Mouse (Mus musculus): Measurements from ENCODE around the gene Ank3.

The Ank3 gene

DNA sequence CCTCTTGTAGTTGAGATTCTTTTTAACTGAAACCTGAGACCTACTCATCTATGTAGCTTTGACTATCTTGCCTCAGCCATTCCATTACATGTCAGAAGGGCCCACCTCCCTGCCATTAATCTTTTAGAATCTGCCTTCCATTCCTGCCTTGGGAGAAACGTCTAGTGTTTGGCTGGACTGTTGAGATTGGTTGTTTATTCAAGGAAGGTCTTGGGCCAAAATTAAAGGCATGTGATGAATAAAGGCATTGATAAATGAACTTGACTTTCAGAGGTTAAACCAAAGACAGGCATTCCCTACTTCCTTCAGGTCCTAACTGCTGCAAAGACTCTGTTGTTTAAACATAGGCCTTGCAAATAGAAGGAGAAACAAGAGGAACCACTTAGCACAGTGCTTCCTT lies 271.9 kb downstream of the Ank3 start:
- DNase-seq (ENCODE audit: low spot score) = no peak

DNA sequence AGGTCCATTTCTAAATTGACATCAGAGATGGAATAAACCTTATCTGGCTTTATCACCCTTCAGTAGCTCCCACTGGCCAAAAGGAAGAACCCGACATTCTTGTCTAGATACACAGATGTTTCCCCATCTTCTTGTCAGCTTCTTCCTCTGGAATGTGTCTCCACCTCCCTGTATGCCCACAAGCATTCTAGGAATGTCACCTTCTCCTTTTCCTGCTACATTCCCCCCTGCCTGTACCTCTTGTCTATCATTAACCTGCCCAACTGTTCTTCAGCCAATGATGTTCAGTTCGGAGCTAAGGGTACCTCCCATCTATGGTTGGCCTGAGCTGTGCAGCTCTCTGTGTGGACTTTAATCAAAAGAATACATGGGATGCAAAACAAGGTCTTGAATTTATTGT lies 272.4 kb downstream of the Ank3 start:
- DNase-seq (ENCODE audit: low spot score) = no peak

DNA sequence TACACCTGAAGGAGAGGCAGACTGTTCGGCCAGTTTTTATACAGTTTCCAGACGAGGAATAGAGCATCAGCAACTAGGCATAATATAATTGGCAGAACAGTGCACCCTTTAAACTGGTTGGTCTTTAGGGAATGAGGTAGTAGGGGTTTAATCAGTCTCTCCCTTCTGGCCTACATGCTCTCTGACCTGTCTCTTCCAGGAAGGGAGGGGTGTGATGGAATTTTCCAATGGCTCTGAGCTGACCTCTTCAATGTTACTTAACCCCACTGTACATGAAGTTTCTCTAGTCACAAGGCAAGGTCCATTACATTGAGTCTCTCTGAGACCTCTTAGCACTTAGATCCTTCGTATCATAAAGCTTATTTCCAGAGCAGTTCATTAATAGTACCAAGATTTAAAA lies 272.9 kb downstream of the Ank3 start:
- DNase-seq (ENCODE audit: low spot score) = no peak

DNA sequence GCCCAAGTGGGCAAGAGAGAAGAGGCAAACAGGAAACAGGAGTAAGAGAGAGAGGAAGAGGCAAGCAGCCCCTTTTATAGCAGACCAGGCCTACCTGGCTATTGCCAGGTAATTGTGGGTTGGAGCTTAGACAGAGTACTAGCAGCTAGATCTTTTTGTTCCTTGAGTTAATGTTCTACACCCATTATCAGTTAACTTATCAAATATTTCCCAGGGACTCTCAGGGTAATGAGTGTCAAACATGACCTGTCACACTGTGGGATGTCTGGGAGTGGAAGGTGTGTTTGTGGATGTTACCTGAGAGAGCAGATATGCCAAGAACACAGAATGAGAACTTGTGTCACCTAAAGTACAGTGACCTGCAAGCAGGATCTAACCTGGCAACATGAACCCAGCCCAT lies 274.0 kb downstream of the Ank3 start:
- no peak for DNase-seq (ENCODE audit: low spot score)

DNA sequence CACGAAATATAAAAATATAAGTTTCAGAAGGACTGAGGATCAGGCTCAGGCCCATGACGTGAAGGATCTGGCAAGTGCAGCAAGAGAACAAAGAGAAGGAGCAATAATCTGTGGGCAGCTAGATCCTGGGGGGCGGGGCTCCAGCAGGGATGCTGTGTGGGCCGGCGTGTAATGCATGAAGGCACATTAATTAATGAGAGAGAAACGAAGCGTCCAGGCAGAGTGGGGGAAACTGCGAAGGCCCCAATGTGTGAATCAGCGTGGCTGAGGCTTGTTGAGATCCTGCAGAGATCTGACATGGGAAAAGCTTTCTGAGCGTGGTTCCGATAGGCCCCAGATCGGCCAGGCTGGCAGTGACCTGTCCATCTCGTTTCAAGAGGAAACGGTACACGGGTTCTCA lies 279.7 kb downstream of the Ank3 start:
- no peak for DNase-seq (ENCODE audit: low spot score)

DNA sequence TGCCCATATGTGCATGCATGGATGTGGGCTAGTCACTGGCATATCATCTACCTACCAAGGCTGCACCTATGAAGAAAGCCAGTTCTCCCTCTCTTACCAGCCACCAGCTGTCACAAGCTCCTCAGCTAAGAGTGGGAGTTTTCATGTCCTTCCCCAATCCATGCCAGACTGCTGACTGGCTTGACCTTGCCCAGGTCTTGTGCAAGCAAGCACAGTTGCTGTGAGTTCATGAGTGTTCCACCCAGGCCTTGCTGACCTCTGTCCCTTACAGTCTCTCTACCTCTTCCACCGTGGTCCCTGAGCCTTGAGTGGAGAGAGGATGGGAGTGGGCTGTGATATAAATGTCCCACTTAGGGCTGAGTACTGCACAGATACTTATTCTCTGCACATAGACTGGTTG lies 287.8 kb downstream of the Ank3 start:
- DNase-seq (ENCODE audit: low spot score) = no peak

DNA sequence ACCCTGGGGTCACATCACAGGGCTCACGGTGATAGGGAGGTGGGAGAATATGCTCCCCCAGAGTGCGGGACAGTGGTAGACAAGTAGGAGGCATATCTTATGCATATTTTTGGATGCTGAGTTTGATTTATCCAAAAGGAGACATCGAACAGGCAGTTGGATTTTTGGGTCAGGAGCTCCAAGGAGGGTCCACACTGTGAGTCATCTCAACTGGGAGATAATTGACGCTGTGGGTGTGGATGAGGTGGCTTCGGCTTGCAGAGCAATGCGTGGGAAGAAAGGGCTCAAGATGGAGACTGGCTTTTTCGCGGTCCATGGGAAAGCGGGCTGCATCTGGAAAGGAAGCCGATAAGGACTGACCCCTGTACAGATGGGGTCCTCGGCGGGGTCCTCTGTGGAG lies 290.5 kb downstream of the Ank3 start:
- DNase-seq (ENCODE audit: low spot score) = no peak

DNA sequence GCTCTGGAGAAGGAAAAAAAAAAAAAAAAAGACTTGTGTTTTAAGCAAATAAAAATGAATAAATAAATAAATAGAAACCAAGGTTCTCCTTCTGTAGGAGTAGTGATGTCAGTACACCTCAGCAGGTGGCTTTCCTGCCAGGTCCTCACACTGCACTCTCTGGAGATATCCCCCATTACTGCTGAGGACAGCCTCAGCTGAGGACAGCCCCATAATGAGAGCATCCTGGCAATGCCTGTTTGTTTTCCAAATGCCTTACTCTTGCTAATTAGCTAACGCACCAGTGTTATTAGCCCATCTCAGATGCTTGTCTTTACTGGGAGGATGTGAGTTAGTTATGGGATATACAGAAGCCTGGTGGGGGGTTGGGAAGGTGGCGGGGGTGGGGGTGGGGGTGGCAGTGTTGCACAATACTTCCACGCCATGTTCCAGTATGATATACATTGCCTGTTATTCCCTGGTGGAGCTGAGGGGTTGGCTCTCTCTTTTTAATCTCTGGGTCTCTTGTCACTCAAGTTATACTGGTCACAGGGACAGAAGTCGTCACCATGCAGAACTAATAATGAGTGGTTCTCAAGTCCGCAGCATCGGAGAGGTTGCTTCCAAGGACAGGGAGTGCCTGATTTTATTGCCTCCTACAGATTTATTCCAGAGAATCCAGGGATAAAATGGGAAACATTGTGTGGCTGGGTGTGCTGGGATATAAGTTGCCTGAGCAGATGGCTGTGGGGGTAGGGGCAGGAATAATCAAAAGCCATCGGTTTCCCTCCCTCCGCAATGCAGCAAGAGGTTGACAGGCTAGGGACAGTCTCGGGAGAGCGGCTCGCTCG lies 291.8 kb downstream of the Ank3 start:
- DNase-seq (ENCODE audit: low spot score) = no peak

DNA sequence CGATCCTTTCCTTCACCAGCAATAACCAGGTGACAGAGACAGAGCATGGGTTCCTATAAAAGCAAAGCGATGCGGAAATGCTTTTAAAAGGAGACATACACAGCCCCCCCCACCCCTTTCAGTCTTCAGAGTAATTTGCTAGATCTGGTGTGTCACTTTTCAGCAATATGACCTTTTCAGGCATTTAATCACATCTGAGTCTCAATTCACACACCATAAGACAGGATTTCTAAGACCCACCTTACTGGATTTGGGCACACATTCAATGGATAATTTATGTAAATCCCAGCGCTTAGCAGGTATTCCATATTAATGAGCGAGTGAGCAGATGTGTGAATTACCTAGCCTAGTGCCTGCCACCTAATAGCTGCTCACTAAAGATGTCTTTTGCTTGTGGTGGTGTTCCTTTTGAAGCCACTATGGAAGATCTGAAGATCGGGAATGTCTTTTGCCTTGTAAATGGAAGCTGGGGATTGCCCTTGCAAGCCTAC lies 292.4 kb downstream of the Ank3 start:
- DNase-seq (ENCODE audit: low spot score) = no peak

DNA sequence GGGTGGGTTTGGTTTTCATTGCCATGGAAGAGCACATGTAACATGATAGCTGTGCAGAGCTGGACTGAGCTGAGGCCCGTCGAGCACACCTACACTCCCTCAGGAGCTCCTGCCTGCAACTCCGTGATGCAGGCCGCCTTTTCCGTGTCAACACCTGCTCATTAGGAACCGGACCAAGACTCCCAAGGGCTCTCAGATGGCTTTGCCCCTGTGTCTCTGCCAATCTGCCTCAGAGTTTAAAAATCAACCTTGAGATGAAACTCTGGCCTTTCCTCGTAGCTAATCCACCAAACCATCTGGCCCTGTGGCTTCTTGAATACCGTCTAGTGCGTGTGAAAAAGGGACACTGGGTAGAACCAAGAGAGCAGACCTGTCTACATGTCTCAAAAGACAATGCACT lies 297.4 kb downstream of the Ank3 start:
- DNase-seq (ENCODE audit: low spot score) = no peak

DNA sequence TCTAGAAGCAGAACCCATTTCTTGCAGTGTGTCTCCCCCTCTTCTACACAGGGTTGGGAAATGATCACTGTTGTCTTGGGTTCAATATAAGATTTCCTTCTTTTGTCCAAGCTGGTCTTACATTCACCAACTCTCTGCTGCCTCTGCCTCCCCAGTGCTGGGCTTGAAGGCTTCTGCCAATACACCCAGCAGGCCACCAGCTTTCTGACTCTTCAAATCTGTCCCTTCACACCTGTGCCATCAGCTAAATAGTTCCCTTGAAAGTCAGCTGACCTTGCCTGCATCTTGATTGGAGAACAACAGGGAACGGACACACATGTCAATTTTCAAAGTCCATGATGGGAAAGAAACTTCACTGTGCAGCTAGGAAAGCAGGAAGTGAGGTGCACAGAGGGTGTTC lies 300.1 kb downstream of the Ank3 start:
- no peak for DNase-seq (ENCODE audit: low spot score)

DNA sequence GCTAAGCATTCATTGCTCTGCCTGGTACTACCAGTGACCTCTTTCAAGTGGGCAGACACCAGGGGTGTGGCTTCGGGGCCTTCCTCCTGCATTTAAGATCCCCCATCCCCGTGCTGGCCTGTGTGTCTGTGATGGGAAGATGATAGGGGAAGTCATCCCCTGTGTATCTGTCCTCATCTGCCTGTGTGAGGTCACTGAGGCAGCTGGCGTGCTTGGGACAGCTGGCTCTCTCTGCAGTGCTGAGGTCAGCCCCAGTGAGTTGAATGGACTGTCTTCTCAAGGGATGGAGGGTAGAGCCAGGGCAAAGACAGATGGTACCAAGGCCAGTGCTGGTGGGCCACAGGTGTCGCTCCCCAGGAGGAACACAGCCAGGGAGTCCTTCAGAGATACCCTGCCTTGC lies 302.7 kb downstream of the Ank3 start:
- no peak for DNase-seq (ENCODE audit: low spot score)

DNA sequence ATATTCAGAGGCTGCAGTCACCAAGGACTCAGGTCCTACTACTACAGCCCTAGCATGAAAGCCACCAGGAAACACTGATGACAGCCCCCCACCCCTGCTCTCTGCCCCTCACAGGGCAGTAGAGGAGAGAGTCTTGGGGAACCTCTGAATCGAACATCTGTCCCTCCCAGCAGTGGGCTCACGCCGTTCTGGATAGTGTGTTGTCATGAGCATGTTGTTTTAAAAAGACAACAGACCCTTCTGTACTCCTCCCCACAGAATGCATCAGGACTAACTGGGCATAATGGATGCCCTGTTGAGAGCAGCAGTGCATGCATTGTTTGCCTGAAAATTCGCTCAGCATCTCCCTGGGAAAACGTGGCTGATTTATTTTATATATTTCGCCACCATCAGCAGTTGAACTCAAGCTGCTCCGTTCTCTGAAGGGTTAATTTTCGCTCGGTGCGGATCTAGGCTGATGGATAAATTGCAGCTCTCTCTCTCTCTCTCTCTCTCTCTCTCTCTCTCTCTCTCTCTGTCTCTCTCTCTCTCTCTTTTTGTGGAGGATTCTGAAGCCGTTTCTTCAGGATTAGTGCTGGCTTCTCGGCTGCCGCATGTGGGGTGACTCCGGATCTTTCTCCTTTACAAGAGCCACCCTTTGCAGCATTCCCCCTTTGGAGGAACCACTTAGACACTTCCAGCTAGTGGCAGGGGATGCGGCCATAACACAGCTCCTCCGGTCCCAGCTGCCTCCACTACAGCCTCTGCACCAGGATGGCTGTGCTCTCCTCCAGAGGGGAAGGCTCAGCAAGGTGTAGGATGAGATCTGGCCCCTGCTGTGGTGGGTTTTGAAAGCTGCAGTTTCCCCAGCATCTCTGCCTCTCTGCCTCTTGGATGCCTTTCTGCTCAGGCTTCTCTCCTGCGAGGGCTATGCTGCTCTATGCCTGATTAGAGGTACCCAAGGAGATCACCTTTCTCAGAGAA lies 307.5 kb downstream of the Ank3 start:
- no peak for DNase-seq (ENCODE audit: low spot score)

DNA sequence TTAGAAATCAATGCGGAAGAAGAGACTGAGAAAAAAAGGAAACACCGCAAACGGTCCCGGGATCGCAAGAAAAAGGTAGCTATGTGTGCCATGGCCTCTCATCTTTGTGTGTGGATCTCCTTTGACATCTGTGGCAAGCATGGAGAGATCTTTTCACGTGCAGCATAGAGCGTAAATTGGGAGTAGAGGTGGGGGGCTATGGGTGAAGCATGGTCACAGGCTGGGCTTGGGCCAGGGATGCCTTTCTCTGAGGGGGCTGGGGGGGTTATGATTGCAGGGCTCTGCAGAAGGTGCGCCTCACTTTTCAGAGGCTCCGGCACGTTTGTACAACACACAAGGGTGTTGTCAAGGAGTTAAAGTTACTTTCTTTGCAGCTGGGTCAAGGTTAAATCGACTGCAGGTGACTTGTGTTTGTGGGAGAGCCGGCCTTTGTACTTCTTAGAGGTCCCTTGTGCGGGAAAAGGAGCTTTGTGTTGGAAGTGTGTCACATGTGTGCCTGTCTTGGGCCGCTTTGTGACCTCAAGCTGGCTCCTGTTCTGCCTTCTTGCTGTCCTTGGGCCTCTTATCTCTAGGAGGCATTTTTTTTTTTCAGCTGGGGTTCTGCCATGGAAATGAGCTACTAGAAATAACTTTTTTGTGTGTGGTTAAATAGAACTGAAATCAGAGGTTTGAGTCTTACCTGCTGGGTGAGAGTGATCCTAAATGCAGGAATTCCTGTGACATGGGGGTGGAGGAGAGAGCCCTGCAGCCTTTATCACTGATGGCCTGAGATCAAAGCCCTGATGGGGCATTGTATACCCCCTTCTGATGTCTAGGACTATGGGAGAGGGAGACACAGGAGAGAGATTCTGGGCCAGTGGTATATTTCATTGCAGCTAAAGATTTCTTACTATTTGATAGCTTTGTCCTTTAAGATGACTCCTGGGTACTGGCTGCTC lies 308.5 kb downstream of the Ank3 start:
- no peak for DNase-seq (ENCODE audit: low spot score)

DNA sequence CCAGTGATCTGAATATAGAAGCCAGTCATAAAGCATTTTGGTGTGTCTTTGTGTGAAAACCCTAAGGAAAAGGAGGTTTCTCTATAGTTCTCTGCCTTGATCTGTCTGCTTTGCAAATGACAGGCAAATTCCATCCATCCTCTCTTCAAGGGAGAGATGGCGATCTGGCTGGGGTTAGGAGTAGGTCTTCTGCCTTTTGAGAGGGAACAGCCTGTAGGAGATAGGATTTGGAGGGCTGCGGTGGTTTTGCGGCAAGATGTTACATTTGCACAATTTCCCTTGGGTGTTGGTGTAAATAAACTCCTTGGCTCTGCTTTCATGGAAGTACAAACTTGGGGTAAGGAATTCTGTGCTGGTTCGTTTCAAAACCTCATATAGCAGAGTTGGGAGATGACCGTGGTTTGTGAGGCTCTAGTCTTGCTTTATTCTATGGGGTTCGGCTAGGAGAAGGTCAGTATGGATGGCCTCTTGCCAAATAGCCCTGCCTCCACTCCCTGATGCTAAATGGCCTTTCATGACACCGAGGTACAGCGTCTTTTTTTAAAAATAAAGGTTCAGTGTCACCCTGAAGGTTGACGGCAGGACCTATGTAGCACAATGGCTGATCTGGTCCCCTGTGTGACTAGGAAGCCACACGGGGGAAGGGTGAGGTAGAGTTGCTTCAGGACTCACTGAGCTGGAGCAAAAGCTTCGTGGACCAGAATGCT lies 309.4 kb downstream of the Ank3 start:
- DNase-seq (ENCODE audit: low spot score) = no peak

DNA sequence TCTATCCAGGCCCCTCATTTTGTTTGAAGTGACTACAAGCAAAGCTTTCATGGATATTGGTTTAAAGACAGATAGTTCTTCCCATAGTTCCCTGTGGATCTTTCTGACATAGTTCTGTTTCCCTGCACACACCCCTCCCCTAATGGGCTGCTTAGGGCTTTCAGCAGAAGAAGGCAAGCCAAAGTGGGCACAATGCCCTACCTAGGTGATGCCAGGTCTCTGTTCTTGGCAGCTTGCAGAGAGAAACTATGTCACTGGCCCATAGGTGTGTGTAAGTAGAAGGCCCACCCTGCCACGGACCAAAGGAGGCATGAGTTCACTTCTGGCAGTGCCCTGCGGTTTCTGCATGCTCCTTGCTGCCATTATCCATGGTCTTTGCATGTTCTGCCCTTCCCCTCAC lies 311.1 kb downstream of the Ank3 start:
- no peak for DNase-seq (ENCODE audit: low spot score)

DNA sequence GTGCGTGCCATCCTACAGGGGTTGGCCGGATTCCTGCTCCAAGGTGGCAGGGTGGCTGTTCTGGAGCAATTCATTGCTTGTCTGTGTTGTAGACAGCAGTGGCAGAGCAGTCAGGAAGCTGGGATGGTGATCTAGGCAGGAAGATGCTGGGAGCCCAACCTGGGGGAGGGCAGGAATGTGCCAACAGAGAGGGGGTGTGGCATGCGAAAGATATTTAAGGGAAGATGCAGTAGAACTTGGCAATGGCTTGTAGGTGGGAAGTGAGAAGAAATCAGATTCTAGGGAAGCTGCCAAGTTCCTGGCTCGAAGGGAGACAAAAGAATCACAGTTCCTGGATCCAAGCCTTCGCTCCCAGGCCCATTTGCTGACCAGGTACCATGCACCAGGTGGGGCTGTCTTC lies 312.2 kb downstream of the Ank3 start:
- no peak for DNase-seq (ENCODE audit: low spot score)

DNA sequence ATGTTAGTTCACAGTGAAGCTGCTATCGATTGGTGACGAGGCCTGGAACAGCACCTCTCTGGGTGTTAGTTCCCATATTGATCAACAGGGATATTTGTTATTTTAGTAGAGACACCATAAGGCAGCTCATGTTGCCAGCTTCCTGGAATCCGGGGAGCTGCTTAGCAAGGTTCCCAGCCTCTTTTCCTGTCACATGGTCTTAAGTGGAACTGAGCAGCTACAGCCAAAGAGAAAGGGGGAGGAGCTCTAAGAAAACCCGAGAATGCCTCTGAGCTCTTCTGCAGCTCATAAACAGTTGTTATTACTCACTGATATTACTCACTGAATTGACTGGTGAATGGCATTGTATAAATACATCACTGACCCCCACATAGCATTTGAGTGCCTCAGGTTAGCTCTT lies 318.3 kb downstream of the Ank3 start:
- DNase-seq (ENCODE audit: low spot score) = no peak

DNA sequence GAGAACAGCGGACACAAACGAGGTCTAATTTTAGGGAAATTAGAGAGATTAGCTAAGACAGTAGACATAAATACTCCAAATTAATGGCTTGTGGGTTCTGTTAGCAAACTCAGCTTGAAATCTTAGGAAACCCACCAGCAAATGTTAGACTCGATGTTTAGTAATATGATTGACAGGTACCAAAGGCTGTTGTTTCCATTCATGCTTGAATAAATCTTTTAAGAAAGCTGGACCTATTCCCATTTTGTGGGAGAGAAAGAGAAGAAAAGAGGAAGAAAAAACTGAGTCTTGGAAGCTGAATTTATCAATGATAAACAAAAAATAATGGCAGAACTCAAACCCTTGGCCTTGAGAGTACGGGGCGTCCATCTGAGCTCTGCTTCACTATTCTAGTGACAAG lies 320.8 kb downstream of the Ank3 start:
- no peak for DNase-seq (ENCODE audit: low spot score)

DNA sequence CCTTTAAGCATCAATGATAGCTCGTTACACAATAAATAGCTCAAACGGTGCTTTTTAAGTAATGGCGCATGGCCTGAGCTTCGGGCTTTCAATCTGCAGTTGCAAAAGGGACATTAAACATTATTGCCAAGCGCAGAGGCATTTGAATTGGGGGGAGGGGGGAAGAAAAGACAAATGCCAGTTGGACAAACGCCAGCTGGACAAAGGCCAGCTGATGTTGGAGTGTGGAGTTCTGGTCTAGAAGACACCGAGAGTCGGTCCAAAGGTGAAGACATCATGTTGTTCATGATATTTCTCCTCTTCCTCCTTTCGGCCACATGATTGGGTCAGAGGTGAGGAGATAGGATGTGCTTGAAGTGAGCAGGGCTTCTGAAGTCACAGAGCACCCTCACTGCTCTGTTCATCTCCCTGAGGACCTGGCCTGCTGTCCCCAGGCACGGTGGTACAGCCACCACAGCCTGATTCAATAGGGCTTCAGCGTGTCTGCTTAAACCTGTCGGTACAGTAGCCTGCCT lies 321.4 kb downstream of the Ank3 start:
- DNase-seq (ENCODE audit: low spot score) = peak; percentile 72

DNA sequence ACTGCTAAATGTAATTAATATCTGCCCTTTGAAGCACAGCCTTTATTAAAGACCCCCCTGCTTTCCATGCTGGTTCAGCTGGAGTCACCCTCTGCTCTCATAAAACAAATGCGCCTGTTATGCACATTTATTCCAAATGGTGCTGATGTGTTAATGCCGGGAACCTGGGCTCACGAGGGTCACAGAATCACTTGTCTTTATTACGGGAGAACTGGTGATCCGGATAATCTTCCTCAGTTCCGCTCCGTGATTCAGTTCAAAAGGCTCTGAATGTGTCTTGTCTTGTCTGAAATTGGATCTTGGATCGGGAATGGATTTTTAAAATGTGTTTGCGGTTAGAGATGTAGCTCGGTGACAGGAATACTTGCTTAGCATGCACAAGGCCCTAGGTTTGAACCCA lies 321.9 kb downstream of the Ank3 start:
- peak; percentile 36 for DNase-seq (ENCODE audit: low spot score)
